8 mouse cellular contexts compared by ENCODE assay signal in genomic region chr1:182019266-182019925, GRCm38 (mm10). TPM values are rescaled to one million over a fixed set of nuclear protein-coding genes. Genes with fewer than 3 reads are reported as not detected.
DNase-seq lines count a peak whose midpoint lies in the region; ATAC-seq and TF ChIP-seq lines count a peak whose summit lies in the region.

No protein-coding gene starts in this region.

- ATAC-seq in embryonic facial prominence, embryonic 14.5 days (ENCODE audit: low read depth) = peak; percentile 60
- ATAC-seq in hindbrain, embryonic 15.5 days (ENCODE audit: low FRiP score, low read depth) = peak; percentile 60

- H3K36me3 ChIP-seq in embryonic facial prominence, embryonic 14.5 days (ENCODE audit: control insufficient read depth, insufficient read depth, low read length) = 0 out of 2 replicates have a peak, but pooled peaks cover 4% of the 10 kb centered on the region
- no peaks in the 10 kb centered on the region; the same call in 1 of the 2 replicates for H3K36me3 ChIP-seq in hindbrain, embryonic 15.5 days

- peak overlapping the region; percentile 98 for H3K4me3 ChIP-seq in layer of hippocampus, adult 2 months
- H3K4me3 ChIP-seq in embryonic facial prominence, embryonic 14.5 days (ENCODE audit: low read depth, low read length) = peak overlapping the region; percentile 93
- H3K4me3 ChIP-seq in hindbrain, embryonic 15.5 days = peak overlapping the region; percentile 89

- H3K27ac ChIP-seq in layer of hippocampus, adult 2 months = peak overlapping the region; percentile 95
- H3K27ac ChIP-seq in embryonic facial prominence, embryonic 14.5 days (replicated peaks; ENCODE audit: low read depth, low read length) = peak overlapping the region; percentile 94
- H3K27ac ChIP-seq in hindbrain, embryonic 15.5 days (replicated peaks) = peak overlapping the region; percentile 100

- TF ChIP-seq CTCF in layer of hippocampus, adult 2 months (conservative IDR thresholded peaks at IDR 0.05) = no peak

- H3K9ac ChIP-seq in embryonic facial prominence, embryonic 14.5 days (ENCODE audit: low read depth, low read length) = peak overlapping the region; percentile 97
- peak overlapping the region; percentile 98 for H3K9ac ChIP-seq in hindbrain, embryonic 15.5 days

- H3K9me3 ChIP-seq in embryonic facial prominence, embryonic 14.5 days (ENCODE audit: control insufficient read depth, low read length) = no peaks in the 10 kb centered on the region
- no peaks in the 10 kb centered on the region for H3K9me3 ChIP-seq in hindbrain, embryonic 15.5 days

- DNase-seq in layer of hippocampus, adult 2 months (ENCODE audit: low spot score in 2 of 2) = no peak
- DNase-seq in layer of hippocampus, adult 9-10 months (ENCODE audit: low spot score) = no peak
- DNase-seq in adrenal gland, postnatal 36 days = peak; percentile 28 to 49
- no peak for DNase-seq in embryonic facial prominence, embryonic 14.5 days (ENCODE audit: low spot score)
- DNase-seq in lung, postnatal 14 days = peak; percentile 17
- DNase-seq in testis, postnatal 10 days (ENCODE audit: low spot score) = peak; percentile 59
- DNase-seq in frontal cortex, postnatal 14 days (ENCODE audit: low spot score in 2 of 2) = no peak

- WGBS in embryonic facial prominence, embryonic 14.5 days = 0% methylated on average over 5 of the region's 104 CpGs
- under 1% methylated on average over 48 of the region's 104 CpGs for WGBS in hindbrain, embryonic 15.5 days

- H3K27me3 ChIP-seq in embryonic facial prominence, embryonic 14.5 days (replicated peaks; ENCODE audit: control insufficient read depth, insufficient read depth, low read length) = no peaks in the 10 kb centered on the region
- H3K27me3 ChIP-seq in hindbrain, embryonic 15.5 days = no peaks in the 10 kb centered on the region

- H3K4me2 ChIP-seq in embryonic facial prominence, embryonic 14.5 days (ENCODE audit: low read depth, low read length) = peak overlapping the region; percentile 84
- H3K4me2 ChIP-seq in hindbrain, embryonic 15.5 days = peak overlapping the region; percentile 56

- peaks cover 14% of the 10 kb centered on the region for H3K4me1 ChIP-seq in embryonic facial prominence, embryonic 14.5 days (ENCODE audit: control insufficient read depth, insufficient read depth, low read length)
- H3K4me1 ChIP-seq in hindbrain, embryonic 15.5 days (replicated peaks) = peaks cover 25% of the 10 kb centered on the region

RNA-seq across cellular contexts. Expression of gene Enah, which starts 0.4 kb away (rescaled TPM):
- total RNA-seq in layer of hippocampus, adult 2 months (2021) = 100 to 1,000 TPM; 192 to 203 TPM
- total RNA-seq in adrenal gland, postnatal 36 days (2021) = 10 to 100 TPM; 52.9 to 78.1 TPM
- polyA plus RNA-seq in embryonic facial prominence, embryonic 14.5 days (2014; fragmentation: Nextera tagmentation; extraction: Ambion mirVana) = 23.7 and 27.6 TPM in 2 replicates
- 30.5 and 30.6 TPM in 2 replicates for polyA plus RNA-seq in hindbrain, embryonic 15.5 days (2015; fragmentation: Nextera tagmentation; extraction: Ambion mirVana)

Comparison
In these comparisons a context has a peak if more than half of its experiments do, and no peak if none do; other contexts are left out.
1. DNase-seq: peak in adrenal gland, postnatal 36 days (2 of 2), lung, postnatal 14 days (single experiment) and testis, postnatal 10 days (single experiment); none in layer of hippocampus, adult 2 months (0 of 2), layer of hippocampus, adult 9-10 months (single experiment), embryonic facial prominence, embryonic 14.5 days (single experiment) and frontal cortex, postnatal 14 days (0 of 2).
2. Peak in every context shown above with its lines, with median percentiles within 50 percentile points of each other: H3K27ac ChIP-seq and H3K4me3 ChIP-seq.